Mouse (Mus musculus) cerebellum, adult 2 months (tissue): Measurements from ENCODE around the gene Ccl3. TPM values are rescaled to one million over a fixed set of nuclear protein-coding genes. Genes with fewer than 3 reads are reported as not detected.

ENCODE experiments used
- DNase-seq, 2 experiments: peaks; one replicate each; pipeline ENCODE4 v3.0.0; 2021
- H3K27ac ChIP-seq: fragments of 200-500 bp; 2 replicates; pipeline ENCODE4 v1.5.1; 2012; ENCODE audit warnings: low read length, control low read depth, inconsistent platforms; ENCODE audit not compliant: insufficient read depth
- H3K27me3 ChIP-seq: fragments of 200-500 bp; 2 replicates; pipeline ENCODE4 v1.6.1; 2012; ENCODE audit warnings: inconsistent platforms, mild to moderate bottlenecking, low read length, moderate library complexity; ENCODE audit not compliant: control insufficient read depth, insufficient read depth
- H3K4me1 ChIP-seq: fragments of 200-500 bp; 2 replicates; pipeline ENCODE4 v1.6.1; 2011; ENCODE audit warnings: low read length; ENCODE audit not compliant: control insufficient read depth, insufficient read depth
- H3K4me3 ChIP-seq: fragments of 200-500 bp; replicated peaks from 2 replicates; pipeline ENCODE3; 2011; ENCODE audit warnings: mild to moderate bottlenecking, low read depth, low read length, control low read depth; ENCODE audit not compliant: insufficient read depth
- CTCF ChIP-seq: fragments of 200-500 bp; IDR thresholded peaks from 2 replicates; pipeline ENCODE4 v1.5.1; 2011; ENCODE audit warnings: low read depth, mild to moderate bottlenecking, control low read depth, low read length, moderate library complexity, borderline replicate concordance; ENCODE audit not compliant: insufficient read depth
- POLR2A ChIP-seq: fragments of 200-500 bp; IDR thresholded peaks from 2 replicates; pipeline ENCODE4 v1.6.1; 2011; ENCODE audit warnings: low read length, control low read depth, borderline replicate concordance; ENCODE audit not compliant: insufficient read depth
- WGBS: fragments of 180-500 bp; shearing (Covaris S2); methylation state at CpG from one replicate; pipeline ENCODE4 v1.1.7; 2018; 5-methylcytosine and 5-hydroxymethylcytosine counted together
- polyA plus RNA-seq: library from polyadenylated mRNA; depleted of rRNA; stranded (reverse); fragments of >200 nt; gene quantifications from 2 replicates; pipeline ENCODE4 v1.2.3, GENCODE M21; 2012; rRNA removed

Ccl3 gene
- polyA plus RNA-seq = 0.25 and 0.41 TPM in 2 replicates

DNA sequence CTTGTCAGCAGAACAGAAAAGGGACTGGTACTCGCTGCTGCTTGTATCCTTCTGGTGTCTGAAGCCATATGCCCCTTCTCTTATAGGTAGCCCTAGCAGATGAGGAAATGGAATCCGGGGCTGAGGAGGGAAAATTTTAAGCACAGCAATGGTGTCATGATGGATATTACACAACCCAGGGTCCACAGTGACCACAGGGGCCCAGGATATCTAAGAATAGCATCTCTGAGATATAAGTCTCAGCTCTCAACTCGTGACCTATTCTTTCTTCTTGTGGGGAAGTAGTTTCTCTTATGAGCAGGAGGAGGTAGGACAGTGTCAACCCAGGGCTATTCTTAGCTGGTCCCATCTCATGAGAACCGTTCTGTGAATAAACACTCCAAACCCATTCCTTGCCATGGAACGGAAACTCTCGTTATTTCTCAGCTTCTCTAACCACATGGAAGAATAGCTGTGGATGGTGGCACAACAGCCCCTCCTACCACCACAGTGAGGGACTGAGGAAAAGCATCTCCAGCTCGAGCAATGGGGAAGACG is at the start of gene Ccl3:
Gene Ccl3, minus strand, starts transcription at position 51 of the 537 bp plus-strand sequence.
- Histone ChIP-seq H3K27ac (no peak within 1 kb of the TSS), H3K27me3 (no peaks in the 10 kb centered on the region), H3K4me1 (no peaks in the 10 kb centered on the region), H3K4me3 (no peak within 1 kb of the TSS)
- no peak for DNase-seq
- WGBS = 77% methylated on average over 8 of the region's 8 CpGs
- no peak for TF ChIP-seq CTCF
- no peak for TF ChIP-seq POLR2A

DNA sequence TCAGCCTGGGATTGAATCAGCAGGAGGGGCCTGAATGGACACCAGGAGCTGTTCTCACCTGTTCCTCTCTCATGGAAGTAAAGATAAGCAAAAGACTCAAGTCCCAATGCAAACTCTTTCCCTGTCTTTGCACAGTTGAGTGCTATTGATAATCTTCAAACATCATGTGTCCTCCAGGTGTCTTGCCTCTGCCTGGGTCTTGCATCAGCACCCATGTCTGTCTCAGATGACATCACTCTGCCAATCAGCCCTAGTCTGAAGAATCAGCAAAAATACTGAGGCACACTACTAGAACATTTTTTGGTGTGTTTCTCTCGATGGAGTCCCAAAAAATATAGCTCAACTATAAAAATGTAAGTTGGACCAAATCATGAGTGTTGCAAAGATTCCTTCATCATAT is 42.9 kb upstream of the Ccl3 start:
- TF ChIP-seq CTCF (no peak), POLR2A (no peak)
- no peak overlapping the region for H3K27ac ChIP-seq
- WGBS = 57% methylated on average over 1 of the region's 1 CpGs
- no peaks in the 10 kb centered on the region for H3K27me3 ChIP-seq
- no peak for DNase-seq
- H3K4me3 ChIP-seq = no peak overlapping the region
- no peaks in the 10 kb centered on the region for H3K4me1 ChIP-seq

- H3K4me3 ChIP-seq = no peak overlapping the region
- no peak for DNase-seq
- WGBS = 87% methylated on average over 1 of the region's 1 CpGs
- TF ChIP-seq POLR2A (no peak), CTCF (no peak)
- H3K27ac ChIP-seq = no peak overlapping the region
- no peaks in the 10 kb centered on the region for H3K27me3 ChIP-seq
- no peaks in the 10 kb centered on the region for H3K4me1 ChIP-seq
These were observed 40.8 kb upstream of the Ccl3 start for GRCm38 (mm10) chr11:83689918-83690317.

DNA sequence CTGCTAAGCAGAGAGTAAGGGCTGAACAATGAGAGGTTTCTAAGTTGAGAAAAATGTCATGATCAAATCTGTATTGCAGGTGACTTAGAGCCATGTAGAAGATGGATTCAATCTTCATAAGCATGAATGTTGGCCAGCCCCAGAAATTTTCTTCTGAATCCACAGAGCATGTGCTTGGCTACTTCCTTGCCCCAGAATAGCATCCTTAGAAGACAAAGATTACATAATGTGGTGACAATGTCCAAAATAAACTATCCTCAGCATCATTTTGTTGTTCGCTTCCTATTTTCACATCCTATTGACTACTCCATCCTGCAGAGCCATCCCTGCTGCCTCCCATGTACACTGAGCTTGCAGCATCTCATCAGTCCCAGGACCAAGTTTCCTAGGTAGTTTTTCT is 26.5 kb upstream of the Ccl3 start:
- Histone ChIP-seq H3K27me3 (no peaks in the 10 kb centered on the region), H3K4me1 (peaks cover 3% of the 10 kb centered on the region; the same call in 1 of the 2 replicates), H3K4me3 (no peak overlapping the region), H3K27ac (no peak overlapping the region)
- no peak for TF ChIP-seq POLR2A
- TF ChIP-seq CTCF = no peak
- no peak for DNase-seq
- 97% methylated on average over 1 of the region's 1 CpGs for WGBS

- H3K27me3 ChIP-seq = no peaks in the 10 kb centered on the region
- H3K4me1 ChIP-seq = peaks cover 3% of the 10 kb centered on the region; the same call in 1 of the 2 replicates
- TF ChIP-seq POLR2A (no peak), CTCF (no peak)
- no peak overlapping the region for H3K27ac ChIP-seq
- DNase-seq = peak in 1 of 2 experiments; percentile 6
- no peak overlapping the region for H3K4me3 ChIP-seq
These were observed 22.6 kb upstream of the Ccl3 start for GRCm38 (mm10) chr11:83671743-83672142.

- no peaks in the 10 kb centered on the region for H3K4me1 ChIP-seq
- no peak for DNase-seq
- WGBS = 86% methylated on average over 5 of the region's 5 CpGs
- no peaks in the 10 kb centered on the region for H3K27me3 ChIP-seq
- H3K4me3 ChIP-seq = no peak overlapping the region
- TF ChIP-seq CTCF (no peak), POLR2A (no peak)
- no peak overlapping the region for H3K27ac ChIP-seq
These were observed 14.4 kb upstream of the Ccl3 start for GRCm38 (mm10) chr11:83663532-83663931.

DNA sequence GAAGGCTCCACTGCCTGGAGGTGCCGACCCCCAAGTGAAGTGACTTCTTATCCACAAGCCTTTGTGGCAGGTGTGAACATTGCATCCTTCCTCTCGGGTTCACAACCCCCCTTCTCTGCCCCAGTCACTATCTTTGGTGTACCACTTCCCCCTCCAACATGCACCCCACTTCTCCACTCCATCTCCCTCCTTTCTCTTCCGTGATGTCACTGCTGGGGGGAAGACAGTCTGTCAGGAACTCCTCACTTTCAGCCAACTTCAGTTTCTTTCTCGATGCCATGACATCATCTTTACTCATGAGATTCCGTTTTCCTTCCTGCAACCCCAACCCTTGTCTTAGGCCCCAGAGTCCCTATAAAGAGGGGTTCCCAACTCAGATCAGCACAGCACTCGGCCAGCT is 13.0 kb upstream of the Ccl3 start, which contains the start of gene Ccl4:
Gene Ccl4, plus strand, starts transcription at position 381 of the 400 bp plus-strand sequence.
- no peak for TF ChIP-seq CTCF
- no peak for TF ChIP-seq POLR2A
- H3K4me1 ChIP-seq = no peaks in the 10 kb centered on the region
- H3K4me3 ChIP-seq = no peak within 1 kb of the TSS
- no peaks in the 10 kb centered on the region for H3K27me3 ChIP-seq
- H3K27ac ChIP-seq = no peak within 1 kb of the TSS
- WGBS = 83% methylated on average over 6 of the region's 6 CpGs
- DNase-seq = no peak

DNA sequence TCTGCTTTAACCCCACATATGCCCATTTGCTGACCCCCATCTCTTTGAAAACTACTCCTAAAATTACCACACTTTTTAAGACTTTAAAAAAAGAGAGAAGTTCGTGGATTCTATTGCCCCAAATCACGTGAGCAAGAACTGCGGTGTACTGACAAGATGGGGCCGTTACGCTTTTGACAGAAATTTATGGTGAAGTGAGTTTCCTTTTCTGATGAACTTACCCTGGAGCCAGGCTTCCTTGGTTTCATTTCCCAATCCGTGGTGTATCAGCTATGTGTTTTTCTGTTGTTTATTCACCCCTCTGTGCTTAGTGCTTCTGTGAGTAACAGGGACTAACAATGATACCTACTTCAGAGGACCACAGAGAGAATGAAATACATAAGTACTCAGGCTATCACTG is 9.6 kb upstream of the Ccl3 start:
- no peak overlapping the region for H3K4me3 ChIP-seq
- WGBS = 79% methylated on average over 6 of the region's 6 CpGs
- H3K4me1 ChIP-seq = no peaks in the 10 kb centered on the region
- H3K27me3 ChIP-seq = no peaks in the 10 kb centered on the region
- DNase-seq = no peak
- no peak overlapping the region for H3K27ac ChIP-seq
- TF ChIP-seq POLR2A (no peak), CTCF (no peak)

DNA sequence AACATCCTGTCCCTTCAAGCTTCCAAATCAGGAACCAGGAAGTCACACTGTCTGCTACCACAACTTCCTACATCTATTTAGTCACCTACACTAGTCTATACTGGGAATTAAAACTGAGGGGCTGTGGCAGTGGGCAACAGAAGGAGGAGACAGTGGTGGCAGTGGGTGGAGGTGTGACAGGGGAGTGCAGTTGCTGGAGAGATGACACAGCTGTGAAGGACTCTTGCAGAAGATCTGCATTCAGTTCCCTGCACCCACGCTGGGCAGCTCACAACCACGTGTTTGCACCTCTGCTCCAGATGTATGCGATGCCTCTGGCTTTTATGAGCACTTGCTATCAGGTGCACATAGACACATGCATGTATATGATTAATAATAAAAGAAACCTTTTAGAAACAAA is 8.4 kb upstream of the Ccl3 start:
- H3K4me1 ChIP-seq = no peaks in the 10 kb centered on the region
- no peaks in the 10 kb centered on the region for H3K27me3 ChIP-seq
- TF ChIP-seq CTCF = no peak
- 92% methylated on average over 3 of the region's 3 CpGs for WGBS
- H3K4me3 ChIP-seq = no peak overlapping the region
- no peak for DNase-seq
- no peak overlapping the region for H3K27ac ChIP-seq
